Mouse (Mus musculus): ENCODE results near the gene Acot13.
A peak's percentile ranks its signal among the peaks of the same experiment; 100 is the strongest.
"Not testable (repeated sequence)": the region's sequence is repeated elsewhere in the genome, so short reads cannot be mapped to it uniquely, and the experiment has no call there.

Acot13 gene

GRCm38 (mm10) chr13:24786014-24786490 lies 45.3 kb downstream of the Acot13 start:
- no peak for DNase-seq (ENCODE audit: low spot score in 2 of 2)

GRCm38 (mm10) chr13:24781916-24782315 lies 49.4 kb downstream of the Acot13 start:
- DNase-seq (ENCODE audit: low spot score in 2 of 2): no peak

GRCm38 (mm10) chr13:24778706-24779380 lies 52.5 kb downstream of the Acot13 start:
- DNase-seq (ENCODE audit: low spot score in 2 of 2): no peak

- DNase-seq (ENCODE audit: low spot score in 2 of 2): no peak
Measured at GRCm38 (mm10) chr13:24778026-24778425, 53.3 kb downstream of the Acot13 start.

GRCm38 (mm10) chr13:24776146-24776844 lies 55.0 kb downstream of the Acot13 start:
- peak; percentile 41 to 70 for DNase-seq (ENCODE audit: low spot score in 2 of 2)

- DNase-seq (ENCODE audit: low spot score in 2 of 2): not testable (repeated sequence)
Measured at GRCm38 (mm10) chr13:24771482-24771881, 59.9 kb downstream of the Acot13 start.
